Mouse (Mus musculus): Measurements from ENCODE around the gene Unc13c. TPM values are rescaled to one million over a fixed set of nuclear protein-coding genes. Genes with fewer than 3 reads are reported as not detected.
A peak's percentile ranks its signal among the peaks of the same experiment; 100 is the strongest.

The Unc13c gene
- polyA plus RNA-seq, 1 experiment from 2014 or later = 1.3 TPM

- Histone ChIP-seq H3K27me3 (ENCODE audit: insufficient read depth, poor library complexity, severe bottlenecking) (no peaks in the 10 kb centered on the region), H3K4me3 (no peak overlapping the region), H3K4me1 (no peaks in the 10 kb centered on the region), H3K27ac (no peak overlapping the region), H3K36me3 (peaks cover 5% of the 10 kb centered on the region), H3K9me3 (no peaks in the 10 kb centered on the region)
- 72% methylated on average over 4 of the region's 4 CpGs for WGBS
- DNase-seq (ENCODE audit: low spot score) = no peak
Observed at GRCm38 (mm10) chr9:73934844-73935243, 33.9 kb downstream of the Unc13c start.

- Histone ChIP-seq H3K4me3 (no peak overlapping the region), H3K27ac (no peak overlapping the region), H3K9me3 (no peaks in the 10 kb centered on the region), H3K4me1 (no peaks in the 10 kb centered on the region), H3K27me3 (ENCODE audit: insufficient read depth, poor library complexity, severe bottlenecking) (no peaks in the 10 kb centered on the region), H3K36me3 (peaks cover 5% of the 10 kb centered on the region)
- DNase-seq (ENCODE audit: low spot score) = no peak
- 89% methylated on average over 9 of the region's 9 CpGs for WGBS
Observed at GRCm38 (mm10) chr9:73931988-73932387, 36.8 kb downstream of the Unc13c start.

- Histone ChIP-seq H3K4me1 (no peaks in the 10 kb centered on the region), H3K27ac (no peak overlapping the region), H3K36me3 (no peaks in the 10 kb centered on the region), H3K9me3 (no peaks in the 10 kb centered on the region), H3K4me3 (no peak overlapping the region), H3K27me3 (ENCODE audit: insufficient read depth, poor library complexity, severe bottlenecking) (no peaks in the 10 kb centered on the region)
- WGBS = 71% methylated on average over 2 of the region's 2 CpGs
- no peak for DNase-seq (ENCODE audit: low spot score)
Observed at GRCm38 (mm10) chr9:73927276-73927675, 41.5 kb downstream of the Unc13c start.

- H3K27me3 ChIP-seq (ENCODE audit: insufficient read depth, poor library complexity, severe bottlenecking) = no peaks in the 10 kb centered on the region
- no peak for DNase-seq (ENCODE audit: low spot score)
- 84% methylated on average over 11 of the region's 11 CpGs for WGBS
- H3K4me3 ChIP-seq = no peak overlapping the region
- H3K9me3 ChIP-seq = no peaks in the 10 kb centered on the region
- no peaks in the 10 kb centered on the region for H3K4me1 ChIP-seq
- no peak overlapping the region for H3K27ac ChIP-seq
- no peaks in the 10 kb centered on the region for H3K36me3 ChIP-seq
Observed at GRCm38 (mm10) chr9:73922449-73923115, 46.2 kb downstream of the Unc13c start.

- Histone ChIP-seq H3K4me3 (no peak overlapping the region), H3K9me3 (peaks cover 6% of the 10 kb centered on the region; the same call in 1 of the 2 replicates), H3K27me3 (ENCODE audit: insufficient read depth, poor library complexity, severe bottlenecking) (no peaks in the 10 kb centered on the region), H3K4me1 (no peaks in the 10 kb centered on the region), H3K27ac (no peak overlapping the region), H3K36me3 (peaks cover 8% of the 10 kb centered on the region; the same call in 1 of the 2 replicates)
- no peak for DNase-seq (ENCODE audit: low spot score)
- WGBS = 82% methylated on average over 4 of the region's 4 CpGs
Observed at GRCm38 (mm10) chr9:73905959-73906358, 62.8 kb downstream of the Unc13c start.

GRCm38 (mm10) chr9:73898516-73898915, 70.2 kb downstream of the Unc13c start:
- Histone ChIP-seq H3K4me3 (no peak overlapping the region), H3K4me1 (no peaks in the 10 kb centered on the region), H3K36me3 (peaks cover 3% of the 10 kb centered on the region; the same call in 1 of the 2 replicates), H3K9me3 (no peaks in the 10 kb centered on the region), H3K27ac (no peak overlapping the region), H3K27me3 (ENCODE audit: insufficient read depth, poor library complexity, severe bottlenecking) (no peaks in the 10 kb centered on the region)
- WGBS = 82% methylated on average over 3 of the region's 3 CpGs
- DNase-seq (ENCODE audit: low spot score) = no peak

GRCm38 (mm10) chr9:73896210-73896609, 72.6 kb downstream of the Unc13c start:
- Histone ChIP-seq H3K27ac (no peak overlapping the region), H3K9me3 (no peaks in the 10 kb centered on the region), H3K36me3 (peaks cover 3% of the 10 kb centered on the region; the same call in 1 of the 2 replicates), H3K4me3 (no peak overlapping the region), H3K4me1 (no peaks in the 10 kb centered on the region), H3K27me3 (ENCODE audit: insufficient read depth, poor library complexity, severe bottlenecking) (no peaks in the 10 kb centered on the region)
- no peak for DNase-seq (ENCODE audit: low spot score)
- 75% methylated on average over 3 of the region's 3 CpGs for WGBS

- DNase-seq (ENCODE audit: low spot score) = no peak
- H3K4me3 ChIP-seq = no peak overlapping the region
- H3K4me1 ChIP-seq = no peaks in the 10 kb centered on the region
- H3K27me3 ChIP-seq (ENCODE audit: insufficient read depth, poor library complexity, severe bottlenecking) = no peaks in the 10 kb centered on the region
- H3K36me3 ChIP-seq = no peaks in the 10 kb centered on the region
- H3K9me3 ChIP-seq = no peaks in the 10 kb centered on the region
- H3K27ac ChIP-seq = no peak overlapping the region
- 70% methylated on average over 1 of the region's 1 CpGs for WGBS
Observed at GRCm38 (mm10) chr9:73883587-73883986, 85.2 kb downstream of the Unc13c start.

GRCm38 (mm10) chr9:73883143-73883542, 85.6 kb downstream of the Unc13c start:
- no peak for DNase-seq (ENCODE audit: low spot score)
- WGBS = 78% methylated on average over 1 of the region's 1 CpGs
- H3K27ac ChIP-seq = no peak overlapping the region
- H3K9me3 ChIP-seq = no peaks in the 10 kb centered on the region
- no peaks in the 10 kb centered on the region for H3K27me3 ChIP-seq (ENCODE audit: insufficient read depth, poor library complexity, severe bottlenecking)
- no peaks in the 10 kb centered on the region for H3K4me1 ChIP-seq
- H3K4me3 ChIP-seq = no peak overlapping the region
- no peaks in the 10 kb centered on the region for H3K36me3 ChIP-seq

GRCm38 (mm10) chr9:73882393-73882919, 86.3 kb downstream of the Unc13c start:
- Histone ChIP-seq H3K27me3 (ENCODE audit: insufficient read depth, poor library complexity, severe bottlenecking) (no peaks in the 10 kb centered on the region), H3K4me3 (no peak overlapping the region), H3K27ac (no peak overlapping the region), H3K9me3 (no peaks in the 10 kb centered on the region), H3K4me1 (no peaks in the 10 kb centered on the region), H3K36me3 (no peaks in the 10 kb centered on the region)
- 74% methylated on average over 5 of the region's 5 CpGs for WGBS
- no peak for DNase-seq (ENCODE audit: low spot score)

GRCm38 (mm10) chr9:73867410-73868067, 101.2 kb downstream of the Unc13c start:
- no peak for DNase-seq (ENCODE audit: low spot score)
- peak overlapping the region; percentile 56; the same call in 1 of the 2 replicates for H3K27ac ChIP-seq

GRCm38 (mm10) chr9:73866666-73867065, 102.1 kb downstream of the Unc13c start:
- H3K9me3 ChIP-seq = no peaks in the 10 kb centered on the region
- 84% methylated on average over 2 of the region's 2 CpGs for WGBS
- H3K4me3 ChIP-seq = no peak overlapping the region
- peaks cover 10% of the 10 kb centered on the region for H3K4me1 ChIP-seq
- no peak for DNase-seq (ENCODE audit: low spot score)
- H3K27ac ChIP-seq = no peak overlapping the region
- 0 out of 2 replicates have a peak, but pooled peaks cover 3% of the 10 kb centered on the region for H3K27me3 ChIP-seq (ENCODE audit: insufficient read depth, poor library complexity, severe bottlenecking)
- H3K36me3 ChIP-seq = no peaks in the 10 kb centered on the region

More at GRCm38 (mm10) chr9:73867410-73868067, 101.2 kb downstream of the Unc13c start:
- H3K27me3 ChIP-seq (ENCODE audit: insufficient read depth, poor library complexity, severe bottlenecking) = 0 out of 2 replicates have a peak, but pooled peaks cover 3% of the 10 kb centered on the region
- no peak overlapping the region for H3K4me3 ChIP-seq
- 17% methylated on average over 2 of the region's 2 CpGs for WGBS
- no peaks in the 10 kb centered on the region for H3K36me3 ChIP-seq
- H3K9me3 ChIP-seq = no peaks in the 10 kb centered on the region
- H3K4me1 ChIP-seq = peaks cover 10% of the 10 kb centered on the region

- no peaks in the 10 kb centered on the region for H3K36me3 ChIP-seq
- no peaks in the 10 kb centered on the region for H3K27me3 ChIP-seq (ENCODE audit: insufficient read depth, poor library complexity, severe bottlenecking)
- H3K9me3 ChIP-seq = no peaks in the 10 kb centered on the region
- H3K4me1 ChIP-seq = no peaks in the 10 kb centered on the region
- no peak overlapping the region for H3K4me3 ChIP-seq
- DNase-seq (ENCODE audit: low spot score) = no peak
- no peak overlapping the region for H3K27ac ChIP-seq
- 90% methylated on average over 3 of the region's 3 CpGs for WGBS
Observed at GRCm38 (mm10) chr9:73859469-73859868, 109.3 kb downstream of the Unc13c start.

All from heart, embryonic 10.5 days (tissue).